Mouse (Mus musculus) heart, adult 8-10 months (tissue): ENCODE measurements at regions not wholly inside any gene's neighbourhood (a gene's known extent, or its start where the extent isn't known, plus 50 kb on each side); places are given as distances from the start of the nearest gene placed in this dataset.
A peak's percentile ranks its signal among the peaks of the same experiment; 100 is the strongest.
"Not testable (repeated sequence)": the region's sequence is repeated elsewhere in the genome, so short reads cannot be mapped to it uniquely, and the experiment has no call there.

Source experiments
- DNase-seq: peaks from one replicate; pipeline ENCODE4 v3.0.0; 2022; ENCODE audit warnings: low spot score

DNA sequence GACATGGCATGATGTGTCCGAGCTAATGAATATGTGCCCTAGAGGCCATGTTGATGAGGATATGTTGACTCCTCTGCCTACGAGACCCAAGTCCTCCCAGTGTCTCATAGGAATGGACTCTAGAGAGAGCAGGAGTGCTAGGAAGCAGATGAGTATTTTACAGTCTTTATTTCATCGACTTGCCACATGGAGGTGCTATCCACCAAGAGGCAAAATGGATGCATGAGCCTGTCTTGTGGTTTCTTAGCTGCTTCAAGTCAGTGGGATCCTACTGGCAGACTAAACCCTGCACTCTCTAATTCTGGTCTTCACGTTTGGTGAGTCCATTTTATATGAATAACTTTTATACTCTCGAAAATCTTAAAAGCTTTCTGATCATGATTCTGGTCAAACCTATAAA lies 253.4 kb downstream of the Dad1 start:
- no peak for DNase-seq

- no peak for DNase-seq
These were observed 260.5 kb downstream of the Dad1 start for GRCm38 (mm10) chr14:53993427-53993826.

DNA sequence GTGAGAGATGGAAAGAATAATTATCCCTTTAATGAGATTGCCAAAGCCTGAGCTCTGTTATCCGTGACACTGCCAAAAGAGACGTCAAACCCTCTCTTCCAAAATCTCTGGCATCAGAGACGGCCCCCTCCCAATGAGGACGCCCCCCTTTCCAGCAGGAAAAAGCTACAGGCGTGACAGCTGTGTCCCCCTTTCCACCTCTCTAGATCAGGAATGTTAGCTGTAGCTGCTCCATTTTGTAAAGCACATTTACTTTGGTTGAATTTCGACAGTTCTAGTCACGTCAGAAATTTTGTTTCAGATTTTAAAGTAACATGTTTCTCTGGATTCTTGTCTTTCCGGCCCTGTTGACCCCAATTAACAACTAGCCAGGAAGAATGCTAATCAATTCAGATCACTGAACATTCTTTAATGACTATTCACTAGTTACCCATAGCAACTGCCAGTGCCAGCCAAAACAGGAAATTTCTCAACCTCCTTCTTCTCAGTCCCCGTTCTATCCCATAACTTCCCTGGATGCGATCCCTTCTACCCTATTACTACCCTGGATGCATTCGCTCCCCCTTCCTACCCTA lies 261.1 kb downstream of the Dad1 start:
- no peak for DNase-seq

DNA sequence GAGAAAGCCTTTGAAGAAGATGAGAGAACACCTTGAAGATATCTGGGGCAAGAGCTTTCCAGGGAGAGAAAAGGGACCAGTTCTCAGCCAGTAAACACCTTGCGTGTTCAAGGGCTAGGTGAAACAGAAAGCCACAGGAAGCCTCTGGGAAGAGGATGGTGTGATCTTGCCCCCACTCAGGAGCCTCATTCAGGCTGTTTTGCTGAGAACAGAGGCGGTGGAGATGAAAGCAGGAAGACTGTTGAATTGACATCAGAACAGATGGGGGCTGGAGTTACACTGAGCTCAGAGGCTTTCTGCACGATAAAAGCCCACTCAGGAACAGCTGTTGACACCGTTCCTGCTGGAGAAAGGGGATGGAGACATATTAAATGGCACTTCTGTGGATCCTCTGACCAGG lies 262.5 kb downstream of the Dad1 start:
- DNase-seq, result no peak

- no peak for DNase-seq
These were observed 273.1 kb downstream of the Dad1 start for GRCm38 (mm10) chr14:53980771-53981170.

DNA sequence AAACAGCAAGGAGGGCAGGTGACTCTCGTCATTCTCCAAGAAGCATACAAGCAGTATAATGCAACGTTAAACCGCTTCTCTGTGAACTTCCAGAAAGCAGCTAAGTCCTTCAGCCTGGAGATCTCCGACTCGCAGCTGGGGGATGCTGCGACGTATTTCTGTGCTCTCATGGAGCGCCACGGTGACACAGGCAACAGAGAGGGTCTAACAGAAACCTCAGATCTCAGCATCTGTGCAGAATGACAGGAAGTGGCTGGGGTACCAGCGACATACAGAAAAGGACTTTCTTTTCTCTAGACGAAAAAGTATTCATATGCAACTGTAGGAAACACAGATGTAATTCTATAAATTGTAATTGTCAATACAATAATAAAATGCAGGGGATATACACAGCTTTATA lies 292.5 kb downstream of the Dad1 start:
- not testable (repeated sequence) for DNase-seq

DNA sequence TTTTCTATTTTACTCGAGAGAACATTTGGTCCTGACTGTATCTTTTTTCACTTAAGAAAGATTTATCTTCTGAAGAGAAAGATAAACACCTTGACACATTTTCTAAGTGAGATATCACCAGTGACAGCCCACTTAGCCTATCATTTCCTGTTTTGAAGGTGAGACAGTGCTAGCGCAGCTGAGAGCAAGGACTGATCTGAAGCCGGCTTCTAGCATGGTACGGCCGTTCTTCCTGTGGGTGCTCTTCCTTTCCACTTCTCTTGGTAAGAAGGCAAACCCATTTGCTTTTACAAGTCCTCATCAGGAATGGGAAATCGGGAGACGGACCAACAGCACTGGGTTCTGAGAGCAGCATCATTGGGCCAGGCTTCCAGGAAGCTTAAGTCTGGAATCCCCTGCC lies 293.1 kb downstream of the Dad1 start:
- DNase-seq, result no peak

DNA sequence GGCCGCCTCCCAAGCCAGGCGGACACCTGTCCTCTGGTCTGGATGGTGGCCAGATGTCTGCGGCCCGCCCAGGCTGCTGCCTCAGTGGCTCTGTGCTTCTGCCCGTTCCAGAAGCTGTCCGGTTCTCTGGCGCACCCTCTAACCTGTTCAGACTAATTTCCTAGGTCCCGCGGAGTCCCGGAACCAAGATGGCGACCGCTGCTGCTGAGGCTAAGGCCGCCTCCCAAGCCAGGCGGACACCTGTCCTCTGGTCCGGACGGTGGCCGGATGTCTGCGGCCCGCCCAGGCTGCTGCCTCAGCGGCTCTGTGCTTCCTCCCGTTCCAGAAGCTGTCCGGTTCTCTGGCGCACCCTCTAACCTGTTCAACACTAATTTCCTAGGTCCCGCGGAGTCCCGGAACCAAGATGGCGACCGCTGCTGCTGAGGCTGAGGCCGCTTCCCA lies 318.1 kb downstream of the Dad1 start:
- peak; percentile 70 for DNase-seq

GRCm38 (mm10) chr14:53935336-53935735 lies 318.6 kb downstream of the Dad1 start:
- peak; percentile 50 for DNase-seq

DNA sequence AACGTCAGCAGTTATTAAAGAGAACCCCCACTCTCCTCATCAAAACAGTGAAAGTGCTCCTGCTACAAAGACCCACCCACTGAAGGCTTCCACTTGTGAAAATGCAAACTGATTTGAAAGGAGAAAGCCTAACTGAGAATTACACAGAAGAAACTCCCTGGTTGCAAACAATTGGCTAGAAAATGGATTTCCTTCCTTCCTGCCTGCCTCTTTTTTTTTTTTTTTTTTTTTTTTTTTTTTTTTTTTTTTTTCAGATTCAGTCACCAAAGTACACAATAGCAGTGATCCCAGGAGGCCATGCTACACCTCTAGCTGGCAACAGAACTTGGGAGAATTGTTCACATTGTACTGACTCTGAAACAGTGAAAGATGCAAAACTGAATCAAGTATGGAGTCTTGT lies 343.0 kb downstream of the Dad1 start:
- DNase-seq, result no peak

- no peak for DNase-seq
These were observed 349.3 kb downstream of the Dad1 start for GRCm38 (mm10) chr14:53904578-53904977.

- DNase-seq, result no peak
These were observed 352.8 kb downstream of the Dad1 start for GRCm38 (mm10) chr14:53901103-53901502.

GRCm38 (mm10) chr14:53881304-53881703 lies 372.6 kb downstream of the Dad1 start:
- no peak for DNase-seq

GRCm38 (mm10) chr14:53876581-53876980 lies 377.3 kb downstream of the Dad1 start:
- no peak for DNase-seq

DNA sequence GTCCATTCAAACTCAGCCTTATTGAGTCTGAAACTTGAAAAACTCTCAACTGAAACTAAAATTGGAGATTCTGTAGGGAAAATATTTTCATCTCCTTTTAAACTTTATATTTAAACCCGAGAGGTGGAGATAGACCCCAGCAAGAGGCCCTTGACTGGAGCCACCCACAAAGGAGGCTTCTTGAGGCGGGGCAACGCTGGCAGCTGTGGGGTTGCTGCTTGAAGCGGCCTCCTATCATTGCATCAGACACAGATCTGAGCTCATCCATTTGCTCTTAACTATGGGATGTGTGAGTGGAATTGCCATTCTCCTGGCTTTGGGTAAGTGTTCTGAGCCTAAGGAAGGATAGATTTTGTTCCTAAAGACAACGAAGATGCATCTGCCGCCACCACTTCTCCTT lies 378.2 kb downstream of the Dad1 start:
- no peak for DNase-seq

DNA sequence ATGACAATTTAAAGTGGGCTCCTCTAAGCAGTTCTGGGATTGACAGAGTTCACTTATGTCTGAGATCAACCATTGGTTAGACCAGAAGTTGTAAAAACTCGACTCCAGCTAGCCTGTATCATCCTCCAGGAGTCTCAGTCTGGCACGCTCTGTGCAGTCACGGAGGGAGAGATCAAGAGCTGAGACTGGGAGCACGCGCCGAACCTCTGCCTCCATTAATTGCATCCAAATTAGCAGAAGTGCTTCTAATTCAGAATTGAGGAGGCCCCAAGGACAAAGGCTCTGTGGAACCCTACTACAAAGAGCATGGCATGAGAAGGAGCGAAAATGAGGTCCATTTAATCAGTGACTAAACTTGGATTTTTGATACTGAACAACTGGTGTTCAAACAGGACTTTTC lies 406.9 kb downstream of the Dad1 start:
- DNase-seq, result no peak

- no peak for DNase-seq
These were observed 408.3 kb downstream of the Dad1 start for GRCm38 (mm10) chr14:53845646-53846045.

GRCm38 (mm10) chr14:53832553-53832952 lies 421.4 kb downstream of the Dad1 start:
- DNase-seq, result no peak

- no peak for DNase-seq
These were observed 422.3 kb downstream of the Dad1 start for GRCm38 (mm10) chr14:53831651-53832050.

GRCm38 (mm10) chr14:53830717-53831116 lies 423.2 kb downstream of the Dad1 start:
- DNase-seq, result no peak

- DNase-seq, result no peak
These were observed 427.1 kb downstream of the Dad1 start for GRCm38 (mm10) chr14:53826782-53827181.

- DNase-seq, result peak; percentile 31
These were observed 447.7 kb downstream of the Dad1 start for GRCm38 (mm10) chr14:53806231-53806630.

DNA sequence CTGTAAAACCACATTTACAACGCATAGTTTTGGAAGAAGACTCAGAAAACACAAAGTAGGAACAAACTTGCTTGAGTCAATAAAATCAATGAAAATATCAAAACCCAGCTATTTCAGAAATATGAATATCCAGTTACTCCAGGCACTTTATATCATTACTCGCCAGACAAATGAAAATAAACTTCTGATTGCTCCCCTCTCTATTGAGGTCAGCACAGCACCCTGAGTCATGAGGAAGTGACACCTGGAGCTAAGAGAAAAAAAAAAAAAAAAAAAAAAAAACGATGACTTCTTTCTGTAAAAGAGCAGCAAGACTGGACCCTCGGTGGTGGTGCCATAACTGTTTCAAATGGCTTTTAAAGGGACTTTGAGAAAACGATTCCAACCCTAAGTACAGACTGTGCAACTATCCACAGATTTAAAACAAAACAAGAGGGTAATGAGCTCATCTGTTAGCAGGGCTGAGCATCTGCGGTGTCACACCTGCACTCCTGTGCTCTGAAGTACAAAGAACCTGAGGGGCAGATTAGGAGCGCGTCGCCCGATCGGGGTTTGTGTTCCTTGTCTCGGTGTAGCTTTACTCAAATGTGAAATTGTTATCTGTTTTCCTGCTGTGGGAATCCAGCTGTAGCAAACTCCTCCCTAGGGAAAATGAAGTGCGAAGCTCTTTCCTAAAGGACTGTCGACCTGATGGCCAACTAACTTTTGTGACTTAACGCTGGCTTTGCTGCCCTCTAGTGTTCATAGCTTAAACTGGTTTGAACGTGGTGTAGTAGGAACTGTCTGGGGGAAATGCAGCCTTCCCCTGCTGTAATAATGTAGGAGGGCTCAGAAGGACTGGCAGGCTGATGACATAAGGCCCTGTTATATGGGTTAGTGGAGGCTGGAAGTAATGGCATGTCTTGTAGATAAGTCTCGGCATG lies 449.9 kb downstream of the Dad1 start:
- peak; percentile 42 for DNase-seq
